Mouse (Mus musculus) intestine, embryonic 14.5 days (tissue): Measurements from ENCODE around the gene Srsf10. TPM values are rescaled to one million over a fixed set of nuclear protein-coding genes. Genes with fewer than 3 reads are reported as not detected.

Source experiments
- ATAC-seq: fragments of 200-750 bp; cut with Nextera tagmentation; replicated peaks from 2 replicates; pipeline ENCODE4 v1.8.0; 2017; ENCODE audit warnings: low read depth, moderate number of reproducible peaks, moderate TSS enrichment, moderate library complexity; ENCODE audit not compliant: low FRiP score, low TSS enrichment
- DNase-seq: peaks from one replicate; pipeline ENCODE4 v3.0.0-alpha.2; 2018; ENCODE audit warnings: low spot score
- H3K27ac ChIP-seq: fragments of 300-500 bp; sonication (generic); 2 replicates; pipeline ENCODE4 v1.5.1; 2014; ENCODE audit warnings: low read depth, mild to moderate bottlenecking, control low read depth
- H3K27me3 ChIP-seq: fragments of 300-500 bp; sonication (generic); replicated peaks from 2 replicates; pipeline ENCODE4 v1.6.1; 2014; ENCODE audit warnings: low read length, control low read depth; ENCODE audit not compliant: control insufficient read depth, insufficient read depth
- H3K36me3 ChIP-seq: fragments of 300-500 bp; sonication (generic); 2 replicates; pipeline ENCODE4 v1.6.1; 2014; ENCODE audit warnings: low read length, control low read depth; ENCODE audit not compliant: control insufficient read depth, insufficient read depth
- H3K4me1 ChIP-seq: fragments of 300-500 bp; sonication (generic); replicated peaks from 2 replicates; pipeline ENCODE4 v1.6.1; 2014; ENCODE audit warnings: low read length, control low read depth, mixed read lengths; ENCODE audit not compliant: control insufficient read depth, insufficient read depth
- H3K4me2 ChIP-seq: fragments of 300-500 bp; sonication (generic); 2 replicates; pipeline ENCODE4 v1.6.1; 2014; ENCODE audit warnings: low read length
- H3K4me3 ChIP-seq: fragments of 300-500 bp; sonication (generic); 2 replicates; pipeline ENCODE4 v1.5.1; 2014; ENCODE audit warnings: low read depth, low read length, control low read depth, mixed read lengths
- H3K9ac ChIP-seq: fragments of 300-500 bp; sonication (generic); 2 replicates; pipeline ENCODE4 v1.6.1; 2014; ENCODE audit warnings: mild to moderate bottlenecking, low read length
- H3K9me3 ChIP-seq: fragments of 300-500 bp; sonication (generic); 2 replicates; pipeline ENCODE4 v1.6.1; 2016; ENCODE audit warnings: low read length, control low read depth; ENCODE audit not compliant: control insufficient read depth
- WGBS: fragments of 180-500 bp; shearing (Covaris S2); extraction: QIAGEN DNeasy Blood & Tissue Kit; methylation state at CpG from one replicate; pipeline ENCODE4 v1.1.7; 2014; 5-methylcytosine and 5-hydroxymethylcytosine counted together
- polyA plus RNA-seq: library from polyadenylated mRNA; unstranded; fragments of >200 nt; fragmentation: Nextera tagmentation; extraction: Ambion mirVana; gene quantifications from 2 replicates; pipeline ENCODE4 v1.2.1, GENCODE M21; 2014

The Srsf10 gene
- polyA plus RNA-seq, 1 experiment from 2014 or later, result 271 TPM

GRCm38 (mm10) chr4:135911531-135911930 is 56.0 kb downstream of the Srsf10 start:
- no peak overlapping the region for H3K9ac ChIP-seq
- H3K4me3 ChIP-seq, result no peak overlapping the region
- no peaks in the 10 kb centered on the region; the same call in 1 of the 2 replicates for H3K4me1 ChIP-seq
- DNase-seq (no peak), ATAC-seq (no peak)
- no peaks in the 10 kb centered on the region for H3K27me3 ChIP-seq
- H3K9me3 ChIP-seq, result no peaks in the 10 kb centered on the region
- no peak overlapping the region for H3K4me2 ChIP-seq
- 76% methylated on average over 7 of the region's 7 CpGs for WGBS
- H3K36me3 ChIP-seq, result no peaks in the 10 kb centered on the region
- H3K27ac ChIP-seq, result no peak overlapping the region

GRCm38 (mm10) chr4:135912164-135912563 is 56.6 kb downstream of the Srsf10 start:
- no peak overlapping the region for H3K27ac ChIP-seq
- WGBS, result 62% methylated on average over 3 of the region's 3 CpGs
- H3K9ac ChIP-seq, result no peak overlapping the region
- H3K4me1 ChIP-seq, result no peaks in the 10 kb centered on the region; the same call in 1 of the 2 replicates
- no peaks in the 10 kb centered on the region for H3K36me3 ChIP-seq
- H3K27me3 ChIP-seq, result no peaks in the 10 kb centered on the region
- DNase-seq (no peak), ATAC-seq (no peak)
- no peak overlapping the region for H3K4me2 ChIP-seq
- no peaks in the 10 kb centered on the region for H3K9me3 ChIP-seq
- H3K4me3 ChIP-seq, result no peak overlapping the region

- Histone ChIP-seq H3K9me3 (no peaks in the 10 kb centered on the region), H3K4me3 (no peak overlapping the region), H3K27ac (no peak overlapping the region), H3K4me1 (no peaks in the 10 kb centered on the region; the same call in 1 of the 2 replicates), H3K27me3 (no peaks in the 10 kb centered on the region), H3K36me3 (no peaks in the 10 kb centered on the region), H3K9ac (no peak overlapping the region), H3K4me2 (no peak overlapping the region)
- 36% methylated on average over 3 of the region's 3 CpGs for whole genome bisulfite sequencing
- ATAC-seq (no peak), DNase-seq (no peak)
These were observed 57.3 kb downstream of the Srsf10 start for GRCm38 (mm10) chr4:135912835-135913234.

GRCm38 (mm10) chr4:135913433-135913832 is 57.9 kb downstream of the Srsf10 start:
- WGBS, result 60% methylated on average over 4 of the region's 4 CpGs
- H3K27me3 ChIP-seq, result no peaks in the 10 kb centered on the region
- H3K36me3 ChIP-seq, result no peaks in the 10 kb centered on the region
- H3K4me1 ChIP-seq, result no peaks in the 10 kb centered on the region; the same call in 1 of the 2 replicates
- no peak overlapping the region for H3K4me3 ChIP-seq
- no peak overlapping the region for H3K4me2 ChIP-seq
- H3K9ac ChIP-seq, result no peak overlapping the region
- DNase-seq (no peak), ATAC-seq (no peak)
- no peak overlapping the region for H3K27ac ChIP-seq
- H3K9me3 ChIP-seq, result no peaks in the 10 kb centered on the region

GRCm38 (mm10) chr4:135918635-135919279 is 63.2 kb downstream of the Srsf10 start:
- no peaks in the 10 kb centered on the region for H3K27me3 ChIP-seq
- DNase-seq, result no peak
- peaks cover 4% of the 10 kb centered on the region; the same call in 1 of the 2 replicates for H3K36me3 ChIP-seq
- no peak overlapping the region for H3K4me2 ChIP-seq
- peaks cover 7% of the 10 kb centered on the region for H3K4me1 ChIP-seq
- H3K9me3 ChIP-seq, result no peaks in the 10 kb centered on the region
- no peak for ATAC-seq
- no peak overlapping the region for H3K9ac ChIP-seq
- peak overlapping the region; percentile 57 for H3K27ac ChIP-seq
- 75% methylated on average over 13 of the region's 13 CpGs for WGBS
- no peak overlapping the region for H3K4me3 ChIP-seq

- peak; percentile 64 for DNase-seq
- Histone ChIP-seq H3K4me1 (peaks cover 7% of the 10 kb centered on the region), H3K4me2 (no peak overlapping the region), H3K27ac (peak overlapping the region; percentile 19), H3K4me3 (no peak overlapping the region), H3K9me3 (no peaks in the 10 kb centered on the region), H3K36me3 (peaks cover 5% of the 10 kb centered on the region; the same call in 1 of the 2 replicates), H3K27me3 (no peaks in the 10 kb centered on the region), H3K9ac (no peak overlapping the region)
- no peak for ATAC-seq
- whole genome bisulfite sequencing, result 88% methylated on average over 3 of the region's 3 CpGs
These were observed 63.7 kb downstream of the Srsf10 start for GRCm38 (mm10) chr4:135919280-135919639.

Other genes starting within 250 kb of the Srsf10 start
- 2.9 and 3.5 TPM in 2 replicates for gene Ifnlr1, start 169.5 kb upstream of the Srsf10 start, polyA plus RNA-seq
- gene Il22ra1, start 127.6 kb upstream of the Srsf10 start, polyA plus RNA-seq, result 2.5 and 3.8 TPM in 2 replicates
- gene Myom3, start 96.0 kb upstream of the Srsf10 start, polyA plus RNA-seq, result 0.51 and 0.65 TPM in 2 replicates
- gene Pnrc2, start 18.1 kb downstream of the Srsf10 start, polyA plus RNA-seq, result 167 and 175 TPM in 2 replicates
- 0.24 and 0.44 TPM in 2 replicates for gene Cnr2, start 39.6 kb downstream of the Srsf10 start, polyA plus RNA-seq
- gene Fuca1, start 65.0 kb downstream of the Srsf10 start, polyA plus RNA-seq, result 108 and 110 TPM in 2 replicates
- 91.1 and 93.9 TPM in 2 replicates for gene Hmgcl, start 90.7 kb downstream of the Srsf10 start, polyA plus RNA-seq
- 50.1 and 62.2 TPM in 2 replicates for gene Gale, start 108.0 kb downstream of the Srsf10 start, polyA plus RNA-seq
- gene Lypla2, start 116.9 kb downstream of the Srsf10 start, polyA plus RNA-seq, result 109 and 111 TPM in 2 replicates
- 46.5 and 50.1 TPM in 2 replicates for gene Pithd1, start 131.5 kb downstream of the Srsf10 start, polyA plus RNA-seq
- gene Eloa, start 166.0 kb downstream of the Srsf10 start, polyA plus RNA-seq, result 42.3 and 44.0 TPM in 2 replicates
- 575 and 596 TPM in 2 replicates for gene Rpl11, start 197.7 kb downstream of the Srsf10 start, polyA plus RNA-seq